Comparison of ENCODE assay signal across 10 mouse cellular contexts in genomic region chr5:135994335-135994724, GRCm38 (mm10). TPM values are rescaled to one million over a fixed set of nuclear protein-coding genes. Genes with fewer than 3 reads are reported as not detected.
DNase-seq lines count a peak whose midpoint lies in the region; ATAC-seq and TF ChIP-seq lines count a peak whose summit lies in the region.
"Had no signal": no experiment of that assay in that cellular context is flagged by ENCODE, and none has a peak within 500 bp of the region (broad histone marks: within the 10 kb centered on the region; RNA-seq: fewer than 3 reads in every experiment).

No protein-coding gene starts in this region.

- peak; percentile 17 for DNase-seq in cerebellum, adult 8-10 months
- DNase-seq in cerebellum, adult 11-12 months: no peak
- no peak for DNase-seq in lung, embryonic 14.5 days
- DNase-seq in lung, postnatal 14 days: no peak
- no peak for DNase-seq in limb, embryonic 11.5 days (ENCODE audit: low spot score)
- DNase-seq in adrenal gland, adult 18-20 months (ENCODE audit: low spot score in 2 of 2): no peak
- no peak for DNase-seq in ovary, adult 18-20 months (ENCODE audit: low spot score)

- H3K9ac ChIP-seq in lung, embryonic 14.5 days: no peak overlapping the region
- H3K9ac ChIP-seq in limb, embryonic 11.5 days (ENCODE audit: low read length): no peak overlapping the region
- no peak overlapping the region for H3K9ac ChIP-seq in neural tube, embryonic 13.5 days

- no peak for TF ChIP-seq CTCF in lung, embryonic 14.5 days (IDR thresholded peaks at IDR 0.05; ENCODE audit: low read depth)

- H3K27ac ChIP-seq in lung, embryonic 14.5 days (ENCODE audit: low read depth): no peak overlapping the region
- no peak overlapping the region for H3K27ac ChIP-seq in limb, embryonic 11.5 days (replicated peaks; ENCODE audit: low read depth, low read length)
- H3K27ac ChIP-seq in neural tube, embryonic 13.5 days (replicated peaks): no peak overlapping the region

- H3K36me3 ChIP-seq in lung, embryonic 14.5 days (ENCODE audit: insufficient read depth): peaks cover 23% of the 10 kb centered on the region
- H3K36me3 ChIP-seq in limb, embryonic 11.5 days (ENCODE audit: control insufficient read depth, insufficient read depth, low read length): peaks cover 8% of the 10 kb centered on the region
- H3K36me3 ChIP-seq in neural tube, embryonic 13.5 days: peaks cover 31% of the 10 kb centered on the region

- H3K27me3 ChIP-seq in lung, embryonic 14.5 days (ENCODE audit: insufficient read depth, low read length): no peaks in the 10 kb centered on the region
- no peaks in the 10 kb centered on the region for H3K27me3 ChIP-seq in limb, embryonic 11.5 days (ENCODE audit: control insufficient read depth, insufficient read depth, low read length)
- no peaks in the 10 kb centered on the region for H3K27me3 ChIP-seq in neural tube, embryonic 13.5 days

- H3K4me1 ChIP-seq in lung, embryonic 14.5 days (ENCODE audit: insufficient read depth): 0 out of 2 replicates have a peak, but pooled peaks cover 3% of the 10 kb centered on the region
- peaks cover 6% of the 10 kb centered on the region; the same call in 1 of the 2 replicates for H3K4me1 ChIP-seq in limb, embryonic 11.5 days (ENCODE audit: control insufficient read depth, insufficient read depth, low read length)
- peaks cover 19% of the 10 kb centered on the region for H3K4me1 ChIP-seq in neural tube, embryonic 13.5 days (replicated peaks)

- H3K9me3 ChIP-seq in lung, embryonic 14.5 days (ENCODE audit: low read depth, low read length): no peaks in the 10 kb centered on the region
- H3K9me3 ChIP-seq in limb, embryonic 11.5 days (ENCODE audit: control insufficient read depth, low read length): no peaks in the 10 kb centered on the region
- H3K9me3 ChIP-seq in neural tube, embryonic 13.5 days: no peaks in the 10 kb centered on the region

- peak overlapping the region; percentile 74 for H3K4me3 ChIP-seq in lung, embryonic 14.5 days (ENCODE audit: low read depth, low read length)
- peak overlapping the region; percentile 87 for H3K4me3 ChIP-seq in limb, embryonic 11.5 days (ENCODE audit: low read depth, low read length)
- H3K4me3 ChIP-seq in neural tube, embryonic 13.5 days: peak overlapping the region; percentile 82; the same call in 1 of the 2 replicates

- ATAC-seq in lung, embryonic 14.5 days (ENCODE audit: insufficient read depth): peak; percentile 32
- ATAC-seq in limb, embryonic 11.5 days (ENCODE audit: insufficient number of reproducible peaks, low FRiP score, low TSS enrichment, low read depth): peak; percentile 18; the same call in 1 of the 2 replicates
- ATAC-seq in neural tube, embryonic 13.5 days (ENCODE audit: low read depth): 0 out of 2 replicates have a peak, but pooled peaks have one; percentile 6

- no peak overlapping the region; the same call in 1 of the 2 replicates for H3K4me2 ChIP-seq in lung, embryonic 14.5 days
- H3K4me2 ChIP-seq in limb, embryonic 11.5 days (ENCODE audit: low read depth, severe bottlenecking): no peak overlapping the region
- H3K4me2 ChIP-seq in neural tube, embryonic 13.5 days: no peak overlapping the region

- 59% methylated on average over 8 of the region's 8 CpGs for WGBS in lung, embryonic 14.5 days
- WGBS in limb, embryonic 11.5 days: 72% methylated on average over 8 of the region's 8 CpGs
- WGBS in neural tube, embryonic 13.5 days: 68% methylated on average over 8 of the region's 8 CpGs

RNA-seq across cellular contexts. Expression of gene Dtx2, which starts 0.3 kb away (rescaled TPM):
- polyA plus RNA-seq in lung, embryonic 14.5 days (2014; fragmentation: Nextera tagmentation; extraction: Ambion mirVana): 21.4 and 24.4 TPM in 2 replicates
- polyA plus RNA-seq in limb, embryonic 11.5 days (2014; fragmentation: Nextera tagmentation; extraction: Ambion mirVana): 32.3 and 33.8 TPM in 2 replicates
- polyA plus RNA-seq in neural tube, embryonic 13.5 days (2015; fragmentation: Nextera tagmentation; extraction: Ambion mirVana): 25.6 and 26.5 TPM in 2 replicates
- total RNA-seq in adrenal gland, adult 18-20 months (2021): 10 to 100 TPM; 12.8 to 18.7 TPM

RNA-seq across cellular contexts. Expression of gene Zp3, which starts 14.4 kb away (rescaled TPM):
- not detected in 2 replicates for polyA plus RNA-seq in lung, embryonic 14.5 days (2014; fragmentation: Nextera tagmentation; extraction: Ambion mirVana)
- not detected in 2 replicates for polyA plus RNA-seq in limb, embryonic 11.5 days (2014; fragmentation: Nextera tagmentation; extraction: Ambion mirVana)
- polyA plus RNA-seq in neural tube, embryonic 13.5 days (2015; fragmentation: Nextera tagmentation; extraction: Ambion mirVana): 0.14 TPM in 1 of 2 replicates, not detected in the other
- not detected for total RNA-seq in adrenal gland, adult 18-20 months (2021)
- total RNA-seq: gastrocnemius, postnatal 14 days; layer of hippocampus, postnatal 10 days had no signal

RNA-seq across cellular contexts. Expression of gene Ssc4d, which starts 20.0 kb away (rescaled TPM):
- polyA plus RNA-seq in lung, embryonic 14.5 days (2014; fragmentation: Nextera tagmentation; extraction: Ambion mirVana): 3.2 and 3.8 TPM in 2 replicates
- polyA plus RNA-seq in limb, embryonic 11.5 days (2014; fragmentation: Nextera tagmentation; extraction: Ambion mirVana): 4.6 and 5.7 TPM in 2 replicates
- 0.79 and 1.9 TPM in 2 replicates for polyA plus RNA-seq in neural tube, embryonic 13.5 days (2015; fragmentation: Nextera tagmentation; extraction: Ambion mirVana)
- 1 to 10 TPM; 3.3 to 4.3 TPM for total RNA-seq in adrenal gland, adult 18-20 months (2021)

RNA-seq across cellular contexts. Expression of gene Upk3b, which starts 44.0 kb away (rescaled TPM):
- 23.8 and 26.7 TPM in 2 replicates for polyA plus RNA-seq in lung, embryonic 14.5 days (2014; fragmentation: Nextera tagmentation; extraction: Ambion mirVana)
- 0.18 and 0.67 TPM in 2 replicates for polyA plus RNA-seq in limb, embryonic 11.5 days (2014; fragmentation: Nextera tagmentation; extraction: Ambion mirVana)
- polyA plus RNA-seq in neural tube, embryonic 13.5 days (2015; fragmentation: Nextera tagmentation; extraction: Ambion mirVana): 0.14 and 0.20 TPM in 2 replicates
- total RNA-seq in adrenal gland, adult 18-20 months (2021): 10 to 100 TPM in 1 of 2 experiments, 1 to 10 TPM in 1; 7.4 to 14.0 TPM
- total RNA-seq: gastrocnemius, postnatal 14 days; layer of hippocampus, postnatal 10 days had no signal

RNA-seq across cellular contexts. Expression of gene Ywhag, which starts 59.9 kb away (rescaled TPM):
- polyA plus RNA-seq in lung, embryonic 14.5 days (2014; fragmentation: Nextera tagmentation; extraction: Ambion mirVana): 74.7 and 79.0 TPM in 2 replicates
- polyA plus RNA-seq in limb, embryonic 11.5 days (2014; fragmentation: Nextera tagmentation; extraction: Ambion mirVana): 98.2 and 105 TPM in 2 replicates
- 665 and 740 TPM in 2 replicates for polyA plus RNA-seq in neural tube, embryonic 13.5 days (2015; fragmentation: Nextera tagmentation; extraction: Ambion mirVana)
- total RNA-seq in adrenal gland, adult 18-20 months (2021): 100 to 1,000 TPM; 665 to 853 TPM
